In the genomic region with DNA sequence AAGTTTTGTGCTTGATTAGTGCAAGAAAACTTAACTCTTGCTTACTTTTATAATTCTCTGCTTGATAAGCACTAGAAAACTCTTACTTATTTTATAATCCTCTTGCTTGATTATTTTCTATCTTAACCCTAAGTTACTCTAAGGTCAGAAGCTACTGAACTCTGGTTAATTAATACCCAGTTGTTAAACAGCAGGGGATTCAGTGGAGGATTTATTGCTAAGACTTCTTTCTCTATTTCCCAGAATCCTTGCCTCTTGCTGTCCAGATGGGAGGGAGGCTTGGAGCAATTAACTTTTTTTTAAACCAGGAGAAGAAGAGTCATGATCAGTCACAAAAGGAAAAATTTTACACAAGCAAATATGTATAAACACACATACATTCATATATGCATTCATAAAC, we compare ENCODE assay signal across 19 mouse cellular contexts. TPM values are rescaled to one million over a fixed set of nuclear protein-coding genes. Genes with fewer than 3 reads are reported as not detected.
DNase-seq lines count a peak whose midpoint lies in the region.
"Had no signal": no experiment of that assay in that cellular context is flagged by ENCODE, and none has a peak within 500 bp of the region (broad histone marks: within the 10 kb centered on the region; RNA-seq: fewer than 3 reads in every experiment).

No protein-coding gene starts in this region.

- DNase-seq in kidney, adult 9 months = peak; percentile 22
- DNase-seq in kidney, postnatal 10 days = no peak
- DNase-seq in forelimb bud, embryonic 11.5 days (ENCODE audit: low read depth, low spot score) = peak; percentile 33
- DNase-seq in hindlimb bud, embryonic 11.5 days (ENCODE audit: extremely low spot score, low read depth, low spot score) = peak; percentile 24
- no peak for DNase-seq in gastrocnemius, postnatal 36 days
- DNase-seq in adrenal gland, postnatal 25 days = no peak
- DNase-seq: adrenal gland, adult 2 months; adrenal gland, postnatal 14 days; cerebellum, adult 11-12 months; cerebellum, adult 8-10 months; cerebellum, postnatal 14 days; gastrocnemius, adult 2 months; gastrocnemius, postnatal 25 days; heart, adult 2 months; heart, postnatal 14 days; heart, postnatal 4 days had no signal

- intact Hi-C loops in gastrocnemius, postnatal 36 days (cut with DNase I) = no loop called here

RNA-seq across cellular contexts. Expression of a gene that starts 21.3 kb away (rescaled TPM):
- not detected for total RNA-seq in gastrocnemius, postnatal 36 days (2021)
- 2.5 TPM in 1 of 2 replicates, not detected in the other for total RNA-seq in adrenal gland, postnatal 25 days (2021)
- total RNA-seq: gastrocnemius, adult 2 months; gastrocnemius, postnatal 25 days; granulocyte monocyte progenitor cell, adult 5-6 weeks; hindbrain, postnatal 0 days; MEL had no signal

Comparison
In these comparisons a context has a peak if more than half of its experiments do, and no peak if none do; other contexts are left out.
1. DNase-seq: peak in kidney, adult 9 months (single experiment), forelimb bud, embryonic 11.5 days (single experiment) and hindlimb bud, embryonic 11.5 days (single experiment); none in kidney, postnatal 10 days (single experiment), gastrocnemius, postnatal 36 days (0 of 2) and adrenal gland, postnatal 25 days (single experiment).